Mouse (Mus musculus): ENCODE measurements at regions not wholly inside any gene's neighbourhood (a gene's known extent, or its start where the extent isn't known, plus 50 kb on each side); places are given as distances from the start of the nearest gene placed in this dataset.

GRCm38 (mm10) chr4:120339371-120339770 is 52.2 kb upstream of the Foxo6 start:
- ChIA-PET CTCF (no interaction called here), POLR2A (no interaction called here)
- DNase-seq (ENCODE audit: low read depth, low spot score) (no peak), ATAC-seq (no peak)
- peaks cover 17% of the 10 kb centered on the region for H3K27me3 ChIP-seq
- in situ Hi-C loops (cut with MboI; ENCODE audit: low pct_unique_long_range_greater_than_20kb) = no loop called here
- TF ChIP-seq CTCF (IDR thresholded peaks at IDR 0.05) = no peak

- no peak for DNase-seq (ENCODE audit: low read depth, low spot score)
- H3K27me3 ChIP-seq = peaks cover 11% of the 10 kb centered on the region
- in situ Hi-C loops (cut with MboI; ENCODE audit: low pct_unique_long_range_greater_than_20kb) = no loop called here
- ChIA-PET CTCF (no interaction called here), POLR2A (no interaction called here)
- ATAC-seq = no peak
- no peak for TF ChIP-seq CTCF (IDR thresholded peaks at IDR 0.05)
Measured at GRCm38 (mm10) chr4:120340686-120341085, 53.5 kb upstream of the Foxo6 start.

- POLR2A ChIA-PET = no interaction called here
- CTCF ChIA-PET = interaction anchor here (1.0 to 1.5 kb wide), 2 partner anchors 10 to 27 kb away, joined by 3 to 5 read pairs; no protein-coding TSS in a partner anchor
- no peak for DNase-seq (ENCODE audit: low read depth, low spot score)
- in situ Hi-C loops (cut with MboI; ENCODE audit: low pct_unique_long_range_greater_than_20kb) = no loop called here
- no peak for TF ChIP-seq CTCF (IDR thresholded peaks at IDR 0.05)
- H3K27me3 ChIP-seq = peaks cover 6% of the 10 kb centered on the region
- ATAC-seq = no peak
Measured at GRCm38 (mm10) chr4:120341933-120342332, 54.8 kb upstream of the Foxo6 start.

GRCm38 (mm10) chr4:120342658-120343057 is 55.5 kb upstream of the Foxo6 start:
- POLR2A ChIA-PET = no interaction called here
- in situ Hi-C loops (cut with MboI; ENCODE audit: low pct_unique_long_range_greater_than_20kb) = no loop called here
- DNase-seq (ENCODE audit: low read depth, low spot score) (no peak), ATAC-seq (no peak)
- peaks cover 11% of the 10 kb centered on the region for H3K27me3 ChIP-seq
- TF ChIP-seq CTCF (IDR thresholded peaks at IDR 0.05) = no peak
- CTCF ChIA-PET = interaction anchor here (1.0 to 1.5 kb wide), 2 partner anchors 11 to 26 kb away, joined by 3 to 5 read pairs; no protein-coding TSS in a partner anchor

GRCm38 (mm10) chr4:120345676-120346465 is 58.7 kb upstream of the Foxo6 start:
- no peak for DNase-seq (ENCODE audit: low read depth, low spot score)
- ChIA-PET POLR2A (no interaction called here), CTCF (interaction anchor here (1.4 kb wide), 1 partner anchor 14 kb away, joined by 3 read pairs; no protein-coding TSS in a partner anchor)
- ATAC-seq = no peak
- no peak for TF ChIP-seq CTCF (IDR thresholded peaks at IDR 0.05)
- in situ Hi-C loops (cut with MboI; ENCODE audit: low pct_unique_long_range_greater_than_20kb) = no loop called here
- peaks cover 6% of the 10 kb centered on the region for H3K27me3 ChIP-seq

GRCm38 (mm10) chr4:120349841-120350240 is 55.2 kb upstream of the Scmh1 start:
- TF ChIP-seq CTCF (IDR thresholded peaks at IDR 0.05) = no peak
- DNase-seq (ENCODE audit: low read depth, low spot score) (no peak), ATAC-seq (no peak)
- in situ Hi-C loops (cut with MboI; ENCODE audit: low pct_unique_long_range_greater_than_20kb) = no loop called here
- H3K27me3 ChIP-seq = peaks cover 6% of the 10 kb centered on the region
- CTCF ChIA-PET = interaction anchor here (1.0 kb wide), 1 partner anchor 35 kb away, joined by 3 read pairs; no protein-coding TSS in a partner anchor
- POLR2A ChIA-PET = no interaction called here

GRCm38 (mm10) chr4:120353784-120354183 is 51.3 kb upstream of the Scmh1 start:
- in situ Hi-C loops (cut with MboI; ENCODE audit: low pct_unique_long_range_greater_than_20kb) = no loop called here
- DNase-seq (ENCODE audit: low read depth, low spot score) (no peak), ATAC-seq (no peak)
- no peak for TF ChIP-seq CTCF (IDR thresholded peaks at IDR 0.05)
- peaks cover 5% of the 10 kb centered on the region for H3K27me3 ChIP-seq
- POLR2A ChIA-PET = no interaction called here
- CTCF ChIA-PET = no interaction called here

All from Patski (cell line).